ENCODE assay signal across 33 mouse cellular contexts in the genomic region with DNA sequence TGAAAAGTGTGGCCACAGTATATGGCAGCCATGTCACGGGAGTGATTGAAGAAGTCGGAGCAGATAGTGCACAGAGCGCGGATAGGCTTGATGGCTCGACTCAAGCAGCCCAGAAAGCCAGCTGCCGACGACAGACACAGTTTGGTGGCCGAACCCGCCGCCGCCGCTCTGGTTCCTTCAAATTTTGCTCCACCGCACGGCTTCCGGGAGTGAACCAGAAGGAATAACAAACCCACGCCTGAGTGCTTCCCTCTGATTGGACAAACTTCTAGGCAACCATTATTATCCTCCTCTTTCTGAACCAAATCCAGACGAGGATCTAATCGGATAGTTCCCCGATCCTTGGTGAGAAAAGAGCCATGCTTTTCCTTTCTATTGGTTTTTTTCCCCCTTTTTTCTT. TPM values are rescaled to one million over a fixed set of nuclear protein-coding genes. Genes with fewer than 3 reads are reported as not detected.
"Had no signal": no experiment of that assay in that cellular context is flagged by ENCODE, and none has a peak within 500 bp of the region (broad histone marks: within the 10 kb centered on the region; RNA-seq: fewer than 3 reads in every experiment).

No protein-coding gene starts in this region.

- H3K27ac ChIP-seq: limb, embryonic 10.5 days; limb, embryonic 12.5 days; limb, embryonic 13.5 days; limb, embryonic 15.5 days; liver, embryonic 12.5 days; liver, embryonic 13.5 days; liver, embryonic 14.5 days; liver, embryonic 15.5 days; lung, embryonic 15.5 days; macrophage; midbrain, embryonic 10.5 days; midbrain, embryonic 12.5 days; midbrain, embryonic 13.5 days; midbrain, embryonic 15.5 days; neural tube, embryonic 12.5 days; neural tube, embryonic 13.5 days had no signal

- ATAC-seq: liver, embryonic 12.5 days; liver, postnatal 0 days; lung, postnatal 0 days; midbrain, embryonic 13.5 days; midbrain, embryonic 15.5 days; midbrain, embryonic 16.5 days had no signal

- H3K4me1 ChIP-seq: limb, embryonic 12.5 days; limb, embryonic 13.5 days; limb, embryonic 15.5 days; liver, embryonic 15.5 days; neural tube, embryonic 12.5 days had no signal

- H3K9me3 ChIP-seq: limb, embryonic 10.5 days; limb, embryonic 12.5 days; limb, embryonic 13.5 days; limb, embryonic 15.5 days; liver, embryonic 12.5 days; liver, embryonic 13.5 days; liver, embryonic 15.5 days; lung, embryonic 15.5 days; megakaryocyte, embryonic 14.5 days; midbrain, embryonic 10.5 days; midbrain, embryonic 12.5 days; midbrain, embryonic 13.5 days; midbrain, embryonic 15.5 days; neural tube, embryonic 12.5 days; neural tube, embryonic 13.5 days had no signal

- H3K36me3 ChIP-seq: limb, embryonic 10.5 days; limb, embryonic 12.5 days; limb, embryonic 13.5 days; limb, embryonic 15.5 days; liver, embryonic 12.5 days; liver, embryonic 13.5 days; liver, embryonic 15.5 days; lung, embryonic 15.5 days; midbrain, embryonic 10.5 days; midbrain, embryonic 12.5 days; midbrain, embryonic 13.5 days; midbrain, embryonic 15.5 days; neural tube, embryonic 12.5 days; neural tube, embryonic 13.5 days had no signal

- H3K9ac ChIP-seq: limb, embryonic 12.5 days; limb, embryonic 13.5 days; limb, embryonic 15.5 days; liver, embryonic 12.5 days; liver, embryonic 13.5 days; liver, embryonic 14.5 days; liver, embryonic 15.5 days; liver, postnatal 0 days; lung, embryonic 14.5 days; lung, embryonic 15.5 days; midbrain, embryonic 12.5 days; midbrain, embryonic 13.5 days; midbrain, embryonic 15.5 days; neural tube, embryonic 12.5 days; neural tube, embryonic 13.5 days had no signal

- H3K4me2 ChIP-seq: limb, embryonic 12.5 days; limb, embryonic 13.5 days; limb, embryonic 15.5 days; liver, embryonic 11.5 days; liver, embryonic 12.5 days; liver, embryonic 13.5 days; liver, embryonic 15.5 days; lung, embryonic 14.5 days; lung, embryonic 15.5 days; midbrain, embryonic 11.5 days; midbrain, embryonic 12.5 days; midbrain, embryonic 13.5 days; midbrain, embryonic 15.5 days; neural tube, embryonic 12.5 days; neural tube, embryonic 13.5 days had no signal

- H3K27me3 ChIP-seq: megakaryocyte, embryonic 14.5 days had no signal

- H3K4me3 ChIP-seq: limb, embryonic 10.5 days; limb, embryonic 12.5 days; limb, embryonic 13.5 days; limb, embryonic 15.5 days; liver, embryonic 12.5 days; liver, embryonic 13.5 days; liver, embryonic 15.5 days; lung, embryonic 15.5 days; megakaryocyte, embryonic 14.5 days; midbrain, embryonic 10.5 days; midbrain, embryonic 12.5 days; midbrain, embryonic 13.5 days; midbrain, embryonic 15.5 days; myocyte; neural tube, embryonic 12.5 days; neural tube, embryonic 13.5 days had no signal

- DNase-seq: left cerebral cortex, postnatal 4 days; liver; liver, embryonic 13.5 days; liver, postnatal 0 days; lung, adult 18-20 months; lung, adult 2 months; lung, embryonic 14.5 days; lung, postnatal 10 days; lung, postnatal 14 days; lung, postnatal 36 days; lung, postnatal 4 days; midbrain, embryonic 14.5 days had no signal

RNA-seq across cellular contexts. Expression of a gene that starts 3.9 kb away (rescaled TPM):
- polyA plus RNA-seq: macrophage had no signal
